Mouse (Mus musculus) forebrain, embryonic 13.5 days (tissue): ENCODE measurements around the gene Ubc. TPM values are rescaled to one million over a fixed set of nuclear protein-coding genes. Genes with fewer than 3 reads are reported as not detected.

Experiments
- ATAC-seq: fragments of 200-750 bp; cut with Nextera tagmentation; 2 replicates; pipeline ENCODE4 v1.8.0; 2017
- H3K27ac ChIP-seq: fragments of 300-500 bp; sonication (generic); 2 replicates; pipeline ENCODE4 v1.5.1; 2015; ENCODE audit warnings: inconsistent platforms, mild to moderate bottlenecking, moderate library complexity
- H3K27me3 ChIP-seq: fragments of 300-500 bp; sonication (generic); 2 replicates; pipeline ENCODE4 v1.6.1; 2015; ENCODE audit warnings: mild to moderate bottlenecking, inconsistent platforms
- H3K36me3 ChIP-seq: fragments of 300-500 bp; sonication (generic); 2 replicates; pipeline ENCODE4 v1.6.1; 2015; ENCODE audit warnings: mild to moderate bottlenecking, inconsistent platforms; ENCODE audit not compliant: poor library complexity, severe bottlenecking
- H3K4me1 ChIP-seq: fragments of 300-500 bp; sonication (generic); 2 replicates; pipeline ENCODE4 v1.6.1; 2015; ENCODE audit warnings: inconsistent platforms
- H3K4me2 ChIP-seq: fragments of 300-500 bp; sonication (generic); 2 replicates; pipeline ENCODE4 v1.6.1; 2015; ENCODE audit warnings: inconsistent platforms, mild to moderate bottlenecking, moderate library complexity
- H3K4me3 ChIP-seq: fragments of 300-500 bp; sonication (generic); 2 replicates; pipeline ENCODE4 v1.5.1; 2015; ENCODE audit warnings: mild to moderate bottlenecking, inconsistent platforms
- H3K9ac ChIP-seq: fragments of 300-500 bp; sonication (generic); 2 replicates; pipeline ENCODE4 v1.6.1; 2015; ENCODE audit warnings: mild to moderate bottlenecking, inconsistent platforms
- H3K9me3 ChIP-seq: fragments of 300-500 bp; sonication (generic); replicated peaks from 2 replicates; pipeline ENCODE4 v1.6.1; 2016; ENCODE audit warnings: inconsistent platforms
- WGBS: fragments of 180-500 bp; shearing (Covaris S2); methylation state at CpG from one replicate; pipeline ENCODE4 v1.1.7; 2015; 5-methylcytosine and 5-hydroxymethylcytosine counted together
- polyA plus RNA-seq: library from polyadenylated mRNA; unstranded; fragments of >200 nt; fragmentation: Nextera tagmentation; extraction: Ambion mirVana; gene quantifications from 2 replicates; pipeline ENCODE4 v1.2.1, GENCODE M21; 2015

Gene Ubc
- polyA plus RNA-seq, 1 experiment from 2014 or later = 1,082 TPM

DNA sequence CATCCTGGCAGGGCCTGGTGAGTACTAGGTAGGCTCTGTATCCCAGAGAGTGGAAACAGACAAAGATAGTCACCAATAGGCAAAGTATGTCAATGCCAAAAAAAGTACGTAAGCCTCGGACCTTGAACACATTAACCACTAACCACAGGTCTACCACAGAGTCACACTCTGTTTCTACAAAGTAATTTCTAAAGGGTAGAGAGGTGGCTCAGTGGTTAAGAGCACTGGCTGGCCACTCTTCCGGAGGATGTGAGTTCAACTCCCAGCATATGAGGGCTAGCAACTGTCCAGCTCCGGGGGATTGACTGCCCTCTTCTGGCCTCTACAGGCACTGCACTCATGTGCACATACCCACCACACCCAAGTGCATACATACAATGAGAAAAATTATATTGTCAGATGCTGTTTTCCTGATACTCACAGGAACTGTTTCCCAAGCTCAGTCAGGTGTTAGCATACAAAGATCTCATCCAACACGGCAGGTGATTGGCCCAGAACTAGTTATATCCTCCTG, 37.2 kb downstream of the Ubc start:
- no peaks in the 10 kb centered on the region for H3K36me3 ChIP-seq
- H3K27ac ChIP-seq = no peak overlapping the region
- no peak overlapping the region for H3K9ac ChIP-seq
- no peak overlapping the region for H3K4me2 ChIP-seq
- no peak for ATAC-seq
- no peaks in the 10 kb centered on the region for H3K4me1 ChIP-seq
- no peak overlapping the region for H3K4me3 ChIP-seq
- 95% methylated on average over 5 of the region's 5 CpGs for WGBS
- H3K9me3 ChIP-seq = peaks cover 5% of the 10 kb centered on the region; the same call in 1 of the 2 replicates
- H3K27me3 ChIP-seq = no peaks in the 10 kb centered on the region

DNA sequence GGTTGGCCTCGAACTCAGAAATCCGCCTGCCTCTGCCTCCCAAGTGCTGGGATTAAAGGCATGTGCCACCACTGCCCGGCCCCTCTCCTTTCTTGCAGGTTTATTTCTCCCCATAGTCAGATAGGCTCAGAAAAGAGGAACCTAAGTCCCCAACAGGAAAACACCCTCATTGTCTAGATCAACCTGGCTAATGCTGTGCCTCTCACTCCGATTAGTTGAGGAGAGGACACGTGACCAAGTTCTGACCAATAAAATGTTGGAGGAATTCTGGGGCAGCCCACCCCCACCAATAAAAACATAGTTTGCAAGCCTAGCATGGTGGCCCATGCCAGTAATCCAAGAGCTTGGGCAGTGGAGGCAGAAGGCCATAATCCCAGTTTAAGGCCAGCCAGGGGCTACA, 38.1 kb downstream of the Ubc start:
- H3K27me3 ChIP-seq = no peaks in the 10 kb centered on the region
- H3K36me3 ChIP-seq = no peaks in the 10 kb centered on the region
- no peak for ATAC-seq
- H3K9ac ChIP-seq = no peak overlapping the region
- no peak overlapping the region for H3K4me3 ChIP-seq
- H3K27ac ChIP-seq = no peak overlapping the region
- 97% methylated on average over 5 of the region's 5 CpGs for WGBS
- peaks cover 5% of the 10 kb centered on the region; the same call in 1 of the 2 replicates for H3K9me3 ChIP-seq
- H3K4me1 ChIP-seq = no peaks in the 10 kb centered on the region
- no peak overlapping the region for H3K4me2 ChIP-seq

DNA sequence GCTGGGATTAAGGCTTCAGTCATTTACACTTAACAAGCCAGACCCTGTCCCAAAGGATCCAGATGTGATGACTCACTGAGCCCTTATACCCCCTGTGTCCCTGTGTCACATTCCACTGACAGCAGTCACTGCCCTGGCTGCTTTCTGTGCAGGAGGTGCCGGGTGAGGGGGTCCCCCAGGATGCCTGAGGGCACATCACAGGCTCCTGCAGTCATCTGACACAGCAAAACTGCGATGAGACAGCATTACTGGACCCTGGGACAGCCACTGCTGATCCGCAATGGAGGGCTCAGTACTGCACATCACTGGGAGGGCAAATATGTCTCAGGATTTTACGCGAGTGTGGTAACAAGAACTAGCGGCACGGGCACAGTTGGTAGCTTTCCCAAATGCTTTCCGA, 38.9 kb downstream of the Ubc start:
- H3K9me3 ChIP-seq = peaks cover 5% of the 10 kb centered on the region; the same call in 1 of the 2 replicates
- no peaks in the 10 kb centered on the region for H3K4me1 ChIP-seq
- no peaks in the 10 kb centered on the region for H3K27me3 ChIP-seq
- H3K36me3 ChIP-seq = no peaks in the 10 kb centered on the region
- H3K4me3 ChIP-seq = no peak overlapping the region
- no peak overlapping the region for H3K4me2 ChIP-seq
- H3K27ac ChIP-seq = no peak overlapping the region
- WGBS = 82% methylated on average over 8 of the region's 8 CpGs
- H3K9ac ChIP-seq = no peak overlapping the region
- ATAC-seq = no peak

DNA sequence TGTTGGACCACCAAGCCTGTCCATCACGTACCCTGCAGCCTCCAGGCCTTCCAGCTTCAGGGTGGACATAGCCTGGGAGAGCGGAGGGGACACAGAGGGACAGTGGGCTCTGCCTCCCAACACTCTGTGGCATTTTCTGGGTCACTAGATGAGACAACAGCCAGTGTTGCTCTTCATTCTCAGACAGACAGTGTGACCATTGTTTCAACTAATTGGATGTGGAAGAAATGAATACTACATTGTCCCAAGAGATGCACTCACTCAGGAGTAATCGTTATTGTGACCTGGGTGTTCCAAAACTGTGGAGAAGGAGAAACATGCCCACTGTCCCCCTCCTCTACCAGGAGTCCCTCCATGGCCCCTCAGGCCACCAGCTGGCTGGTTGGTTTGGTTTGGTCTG, 40.6 kb downstream of the Ubc start:
- Histone ChIP-seq H3K36me3 (no peaks in the 10 kb centered on the region), H3K4me1 (no peaks in the 10 kb centered on the region), H3K4me2 (no peak overlapping the region), H3K27me3 (no peaks in the 10 kb centered on the region), H3K9me3 (peaks cover 5% of the 10 kb centered on the region; the same call in 1 of the 2 replicates), H3K4me3 (no peak overlapping the region), H3K9ac (no peak overlapping the region), H3K27ac (no peak overlapping the region)
- no peak for ATAC-seq
- WGBS = 73% methylated on average over 3 of the region's 3 CpGs

DNA sequence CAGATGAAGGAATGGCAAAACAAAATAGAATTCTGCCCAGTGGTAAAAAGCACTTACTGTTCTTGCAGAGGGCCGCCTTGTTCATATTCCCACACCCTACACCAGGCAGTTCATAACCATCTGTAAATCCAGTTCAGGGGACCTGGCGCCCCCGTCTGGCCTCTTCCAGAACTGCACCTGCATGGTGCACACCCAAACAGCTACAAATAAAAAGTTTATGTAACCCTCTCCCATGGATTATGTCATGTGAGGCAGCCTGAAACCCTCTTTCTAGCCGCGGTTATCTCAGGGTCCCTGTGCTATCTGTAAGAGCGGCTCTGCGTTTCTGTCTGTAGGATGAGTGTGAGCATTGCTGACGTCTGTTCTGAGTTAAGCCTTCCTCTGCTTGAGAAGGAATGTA, 41.5 kb downstream of the Ubc start:
- no peak for ATAC-seq
- H3K9me3 ChIP-seq = peaks cover 5% of the 10 kb centered on the region; the same call in 1 of the 2 replicates
- H3K4me3 ChIP-seq = no peak overlapping the region
- no peaks in the 10 kb centered on the region for H3K36me3 ChIP-seq
- H3K4me2 ChIP-seq = no peak overlapping the region
- H3K4me1 ChIP-seq = no peaks in the 10 kb centered on the region
- H3K27me3 ChIP-seq = no peaks in the 10 kb centered on the region
- WGBS = 41% methylated on average over 8 of the region's 8 CpGs
- H3K9ac ChIP-seq = no peak overlapping the region
- no peak overlapping the region for H3K27ac ChIP-seq

DNA sequence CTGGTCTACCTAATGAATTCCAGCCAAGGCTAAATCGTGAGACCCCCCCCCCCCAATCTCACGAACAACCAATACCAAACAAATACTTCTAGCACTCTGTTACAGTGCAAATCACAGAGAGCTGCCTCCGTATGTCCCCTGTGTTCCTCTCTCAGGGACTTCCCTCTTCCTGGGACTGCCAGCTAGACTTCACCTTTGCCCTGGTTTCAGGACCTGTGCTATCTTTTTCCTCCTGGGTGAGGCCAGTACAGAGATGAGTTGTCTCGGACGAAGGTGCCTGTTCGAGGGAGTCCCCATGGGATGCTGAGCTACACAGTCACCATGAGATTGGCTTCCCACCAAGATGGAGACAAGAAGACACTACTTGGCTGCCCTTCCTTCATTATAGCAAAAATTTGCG, 41.9 kb downstream of the Ubc start:
- Histone ChIP-seq H3K27ac (no peak overlapping the region), H3K36me3 (no peaks in the 10 kb centered on the region), H3K4me2 (no peak overlapping the region), H3K4me1 (no peaks in the 10 kb centered on the region), H3K9me3 (peaks cover 3% of the 10 kb centered on the region; the same call in 1 of the 2 replicates), H3K9ac (no peak overlapping the region), H3K4me3 (no peak overlapping the region), H3K27me3 (no peaks in the 10 kb centered on the region)
- WGBS = 81% methylated on average over 7 of the region's 7 CpGs
- no peak for ATAC-seq

DNA sequence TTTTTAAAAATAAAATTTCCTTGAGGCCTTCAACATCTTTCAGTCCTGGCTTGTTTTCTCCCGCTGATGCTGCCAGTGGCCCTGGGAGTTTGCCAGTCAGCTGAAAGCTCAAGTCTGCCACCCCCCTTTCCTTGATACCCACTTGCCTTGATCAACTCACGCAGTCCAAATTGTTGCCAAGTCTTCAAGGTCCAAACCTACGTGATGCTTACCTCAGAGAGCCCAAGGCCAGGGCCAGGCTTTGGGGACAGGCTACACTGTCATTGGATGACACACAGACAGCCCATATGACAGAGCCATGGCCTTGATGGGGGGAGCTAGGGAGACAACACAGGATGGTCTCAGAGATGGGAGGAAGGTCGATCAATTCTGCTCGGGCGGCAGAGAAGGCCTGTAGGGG, 45.7 kb downstream of the Ubc start:
- no peak for ATAC-seq
- WGBS = 91% methylated on average over 6 of the region's 6 CpGs
- Histone ChIP-seq H3K27me3 (no peaks in the 10 kb centered on the region), H3K4me2 (no peak overlapping the region), H3K36me3 (no peaks in the 10 kb centered on the region), H3K27ac (no peak overlapping the region), H3K9ac (no peak overlapping the region), H3K4me1 (peaks cover 20% of the 10 kb centered on the region), H3K9me3 (no peaks in the 10 kb centered on the region), H3K4me3 (no peak overlapping the region)

DNA sequence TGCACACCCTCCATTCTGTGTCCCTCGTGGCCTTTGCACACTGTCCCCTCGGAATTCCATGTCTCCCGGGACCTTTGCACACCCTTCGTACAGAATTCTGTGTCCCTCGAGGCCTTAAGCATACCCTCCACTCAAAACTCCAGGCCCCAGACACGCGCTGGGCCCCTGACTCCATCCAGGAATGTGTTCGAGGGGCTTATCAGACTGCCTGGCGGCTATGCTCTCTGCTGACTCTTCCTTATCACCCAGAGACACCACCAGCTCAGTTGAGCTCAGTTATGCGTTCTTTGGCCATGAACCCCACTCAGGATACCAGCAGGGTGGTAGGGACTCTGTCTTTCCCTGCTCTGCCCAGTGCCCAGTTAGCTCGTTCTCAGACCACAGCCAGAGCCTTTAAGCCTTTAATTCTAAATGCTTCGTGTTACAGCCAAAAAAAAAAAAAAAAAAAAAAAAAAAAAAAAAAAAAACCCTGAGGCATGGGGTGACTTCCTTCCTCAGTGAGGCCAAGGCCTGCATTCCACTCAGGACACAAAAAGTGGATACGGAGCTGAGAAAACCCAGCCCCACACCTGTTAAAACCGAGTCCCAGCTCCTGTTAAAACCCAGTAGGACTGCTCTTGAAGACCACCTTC, 48.4 kb downstream of the Ubc start:
- H3K27me3 ChIP-seq = no peaks in the 10 kb centered on the region
- H3K4me3 ChIP-seq = peak overlapping the region; percentile 67
- H3K9ac ChIP-seq = peak overlapping the region; percentile 37; the same call in 1 of the 2 replicates
- H3K36me3 ChIP-seq = no peaks in the 10 kb centered on the region
- H3K27ac ChIP-seq = no peak overlapping the region
- WGBS = 60% methylated on average over 14 of the region's 14 CpGs
- peak overlapping the region; percentile 97 for H3K4me2 ChIP-seq
- no peak for ATAC-seq
- H3K9me3 ChIP-seq = no peaks in the 10 kb centered on the region
- H3K4me1 ChIP-seq = peaks cover 28% of the 10 kb centered on the region

DNA sequence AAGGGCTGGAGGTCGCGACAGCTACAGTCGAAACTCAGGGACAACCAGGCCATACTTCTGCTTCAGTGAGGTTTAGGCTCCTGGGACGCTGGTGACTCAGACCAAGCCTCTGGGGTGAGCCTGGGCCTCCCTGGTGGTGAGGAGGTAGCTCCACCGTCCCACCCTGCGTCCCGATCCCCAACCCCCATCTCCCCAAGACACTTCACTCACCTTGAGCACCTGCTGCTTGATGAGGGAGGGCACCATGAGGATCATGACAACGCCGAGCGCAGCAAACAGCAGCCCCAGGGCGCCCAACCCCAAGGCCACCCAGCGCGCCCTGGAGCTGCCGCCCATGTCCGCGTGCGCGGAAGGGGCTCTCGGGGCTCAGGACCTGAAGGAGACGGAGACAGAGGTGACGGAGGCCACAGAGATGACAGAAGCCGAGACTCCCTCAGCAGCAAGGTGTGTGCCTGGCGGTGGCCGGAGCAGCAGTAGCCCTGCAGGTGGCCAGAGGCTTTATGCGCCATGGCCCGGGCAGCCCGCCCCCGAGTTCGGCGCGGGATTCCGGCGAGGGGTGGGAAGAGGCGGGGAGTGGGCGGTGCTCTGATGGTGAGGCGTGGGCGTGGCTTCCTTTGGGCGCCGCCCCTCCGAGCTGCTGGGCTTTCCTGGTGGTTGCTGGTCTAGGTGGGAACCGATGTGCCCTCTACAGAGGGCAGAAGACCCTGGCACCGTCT, 49.3 kb downstream of the Ubc start, which contains the start of gene Scarb1:
Gene Scarb1 (minus strand): TSS at position 548 of the 716 bp plus-strand sequence.
- Histone ChIP-seq H3K4me1 (peaks cover 28% of the 10 kb centered on the region), H3K4me3 (peak within 1 kb of the TSS; percentile 67), H3K9ac (peak within 1 kb of the TSS; percentile 70), H3K27ac (no peak within 1 kb of the TSS), H3K27me3 (no peaks in the 10 kb centered on the region), H3K36me3 (no peaks in the 10 kb centered on the region), H3K4me2 (peak within 1 kb of the TSS; percentile 97), H3K9me3 (no peaks in the 10 kb centered on the region)
- WGBS = under 1% methylated on average over 42 of the region's 42 CpGs
- peak; percentile 89 for ATAC-seq

DNA sequence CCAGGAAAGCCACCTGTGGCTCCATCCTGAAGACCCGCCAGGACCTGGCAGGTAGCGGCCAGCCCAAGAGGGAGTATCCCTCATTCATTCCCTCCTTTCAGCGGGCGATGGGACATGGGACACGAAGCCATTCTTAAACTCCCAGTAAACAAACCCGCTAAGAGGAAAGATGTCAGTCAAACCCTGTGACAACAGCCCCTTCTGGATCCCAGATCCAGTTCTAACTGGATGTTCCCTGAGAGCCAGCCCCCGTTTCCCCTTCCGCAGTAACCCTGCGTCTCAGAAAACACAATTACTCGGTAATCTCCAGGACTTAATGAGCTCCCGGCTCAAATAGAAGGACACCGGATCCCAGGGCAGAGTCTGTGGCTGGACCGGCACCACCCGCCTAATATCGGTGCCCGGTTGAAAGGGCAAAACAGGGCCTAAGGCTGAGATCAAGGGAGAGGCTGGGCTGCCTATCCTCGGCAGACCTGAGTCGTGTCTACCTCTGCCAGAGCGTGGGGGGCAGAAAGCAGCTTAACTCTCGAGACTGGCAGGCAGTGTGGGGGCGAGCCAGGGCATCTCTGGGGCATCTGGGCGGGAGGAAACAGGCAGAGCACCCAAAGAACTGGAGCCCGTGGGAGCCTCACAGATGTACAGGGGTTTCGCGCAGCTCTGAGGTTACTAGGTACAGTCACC, 50.0 kb downstream of the Ubc start:
- H3K4me1 ChIP-seq = peaks cover 28% of the 10 kb centered on the region
- no peaks in the 10 kb centered on the region for H3K9me3 ChIP-seq
- peak overlapping the region; percentile 97 for H3K4me2 ChIP-seq
- peak; percentile 11 for ATAC-seq
- H3K36me3 ChIP-seq = no peaks in the 10 kb centered on the region
- H3K27me3 ChIP-seq = no peaks in the 10 kb centered on the region
- WGBS = 2% methylated on average over 25 of the region's 25 CpGs
- no peak overlapping the region for H3K27ac ChIP-seq
- peak overlapping the region; percentile 70 for H3K9ac ChIP-seq
- H3K4me3 ChIP-seq = peak overlapping the region; percentile 67

DNA sequence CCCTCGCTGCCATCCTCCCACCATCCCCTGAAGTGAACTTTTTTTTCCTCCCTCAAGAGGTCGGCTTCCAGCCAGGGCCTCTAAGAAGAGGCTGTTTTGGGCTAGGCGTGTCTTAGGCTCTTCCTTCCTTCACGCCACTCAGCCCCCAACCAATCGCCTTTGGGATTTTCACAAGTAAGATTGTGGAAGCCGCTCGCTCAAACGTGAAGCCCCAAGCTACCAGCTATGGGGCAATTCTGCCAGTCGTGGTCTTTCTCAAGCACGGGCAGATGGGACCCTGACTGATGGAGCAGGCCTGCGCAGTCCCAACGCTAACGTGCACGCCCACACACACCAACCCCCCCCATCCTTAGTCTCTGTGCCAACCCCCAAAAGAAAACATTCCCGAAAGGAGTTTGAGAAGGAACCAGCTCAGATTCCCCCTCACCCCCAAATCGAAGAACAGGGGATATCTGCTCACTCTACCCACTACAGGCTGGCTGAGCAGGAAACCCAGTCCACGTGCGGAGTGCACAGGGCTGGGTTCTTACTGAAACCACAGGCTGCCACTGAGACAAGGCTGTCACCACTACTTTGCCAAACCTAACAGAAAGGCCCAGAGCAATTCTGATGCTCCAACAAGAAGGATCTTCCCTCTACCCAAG, 50.8 kb downstream of the Ubc start:
- no peaks in the 10 kb centered on the region for H3K9me3 ChIP-seq
- no peaks in the 10 kb centered on the region for H3K27me3 ChIP-seq
- peak overlapping the region; percentile 45 for H3K9ac ChIP-seq
- peak overlapping the region; percentile 67 for H3K4me3 ChIP-seq
- no peaks in the 10 kb centered on the region for H3K36me3 ChIP-seq
- WGBS = 5% methylated on average over 18 of the region's 18 CpGs
- no peak overlapping the region for H3K27ac ChIP-seq
- H3K4me2 ChIP-seq = peak overlapping the region; percentile 97
- H3K4me1 ChIP-seq = peaks cover 28% of the 10 kb centered on the region
- ATAC-seq = peak; percentile 39; the same call in 1 of the 2 replicates
